11 mouse cellular contexts compared by ENCODE assay signal in genomic region chr15:31343602-31344001, GRCm38 (mm10). TPM values are rescaled to one million over a fixed set of nuclear protein-coding genes. Genes with fewer than 3 reads are reported as not detected.
DNase-seq lines count a peak whose midpoint lies in the region; ATAC-seq and TF ChIP-seq lines count a peak whose summit lies in the region.
"Had no signal": no experiment of that assay in that cellular context is flagged by ENCODE, and none has a peak within 500 bp of the region (broad histone marks: within the 10 kb centered on the region; RNA-seq: fewer than 3 reads in every experiment).

No protein-coding gene starts in this region.

- peak; percentile 65 for ATAC-seq in liver, embryonic 13.5 days (ENCODE audit: low read depth)
- peak; percentile 82 for ATAC-seq in stomach, embryonic 14.5 days (ENCODE audit: insufficient number of reproducible peaks, insufficient read depth, low FRiP score, low read depth)
- ATAC-seq: Patski had no signal

- H3K9me3 ChIP-seq in liver, embryonic 13.5 days (replicated peaks): no peaks in the 10 kb centered on the region
- no peaks in the 10 kb centered on the region for H3K9me3 ChIP-seq in stomach, embryonic 14.5 days (ENCODE audit: control insufficient read depth, low read depth, low read length)
- H3K9me3 ChIP-seq: neural tube, embryonic 13.5 days had no signal

- no peak overlapping the region for H3K4me2 ChIP-seq in liver, embryonic 13.5 days
- H3K4me2 ChIP-seq in stomach, embryonic 14.5 days (replicated peaks; ENCODE audit: low read depth, low read length): no peak overlapping the region
- H3K4me2 ChIP-seq: neural tube, embryonic 13.5 days had no signal

- 16% methylated on average over 6 of the region's 6 CpGs for WGBS in lung, adult 2 months
- WGBS in liver, embryonic 13.5 days (ENCODE audit: insufficient replicate concordance): 54% methylated on average over 6 of the region's 6 CpGs
- 24% methylated on average over 6 of the region's 6 CpGs for WGBS in stomach, embryonic 14.5 days
- 34% methylated on average over 6 of the region's 6 CpGs for WGBS in cerebellum, adult 2 months

- peaks cover 28% of the 10 kb centered on the region for H3K4me1 ChIP-seq in lung, adult 2 months (ENCODE audit: control insufficient read depth, insufficient read depth, low read length)
- peaks cover 11% of the 10 kb centered on the region for H3K4me1 ChIP-seq in liver, embryonic 13.5 days (replicated peaks)
- H3K4me1 ChIP-seq in stomach, embryonic 14.5 days (ENCODE audit: control insufficient read depth, insufficient read depth, low read length): peaks cover 3% of the 10 kb centered on the region; the same call in 1 of the 2 replicates
- peaks cover 2% of the 10 kb centered on the region; the same call in 1 of the 2 replicates for H3K4me1 ChIP-seq in cerebellum, adult 2 months (ENCODE audit: control insufficient read depth, insufficient read depth, low read length)

- H3K27ac ChIP-seq in liver, embryonic 13.5 days: no peak overlapping the region
- no peak overlapping the region for H3K27ac ChIP-seq in stomach, embryonic 14.5 days (ENCODE audit: low read length)
- no peak overlapping the region for H3K27ac ChIP-seq in cerebellum, adult 2 months (ENCODE audit: insufficient read depth, low read length)
- H3K27ac ChIP-seq: neural tube, embryonic 13.5 days had no signal

- TF ChIP-seq POLR2A in lung, adult 2 months (IDR thresholded peaks at IDR 0.05; ENCODE audit: borderline replicate concordance, extremely low read depth, low read depth, low read length): no peak
- TF ChIP-seq POLR2A in cerebellum, adult 2 months (IDR thresholded peaks at IDR 0.05; ENCODE audit: borderline replicate concordance, insufficient read depth, low read length): no peak

- H3K4me3 ChIP-seq in lung, adult 2 months (replicated peaks; ENCODE audit: extremely low read depth, low read depth, low read length): no peak overlapping the region
- H3K4me3 ChIP-seq in liver, embryonic 13.5 days (replicated peaks): no peak overlapping the region
- no peak overlapping the region for H3K4me3 ChIP-seq in stomach, embryonic 14.5 days (ENCODE audit: low read depth, low read length)
- H3K4me3 ChIP-seq in cerebellum, adult 2 months (replicated peaks; ENCODE audit: insufficient read depth, low read depth, low read length): no peak overlapping the region
- H3K4me3 ChIP-seq: neural tube, embryonic 13.5 days had no signal

- DNase-seq in embryo, embryonic 10 days (ENCODE audit: low spot score): peak; percentile 49
- no peak for DNase-seq in embryo, embryonic 9.5 days (ENCODE audit: extremely low spot score)
- peak; percentile 49 to 70 for DNase-seq in lung, adult 18-20 months
- DNase-seq in lung, adult 2 months: no peak
- DNase-seq in liver, embryonic 13.5 days: no peak
- DNase-seq in frontal cortex, postnatal 10 days (ENCODE audit: low spot score in 2 of 2): no peak
- no peak for DNase-seq in cerebellum, adult 2 months
- DNase-seq: B cell, adult 2 months had no signal

- TF ChIP-seq CTCF in lung, adult 2 months (IDR thresholded peaks at IDR 0.05; ENCODE audit: insufficient read depth, low read length): no peak
- no peak for TF ChIP-seq CTCF in cerebellum, adult 2 months (IDR thresholded peaks at IDR 0.05; ENCODE audit: borderline replicate concordance, insufficient read depth, low read depth, low read length)

- no peaks in the 10 kb centered on the region for H3K27me3 ChIP-seq in liver, embryonic 13.5 days
- H3K27me3 ChIP-seq in stomach, embryonic 14.5 days (ENCODE audit: control insufficient read depth, insufficient read depth, low read length): no peaks in the 10 kb centered on the region
- no peaks in the 10 kb centered on the region for H3K27me3 ChIP-seq in cerebellum, adult 2 months (ENCODE audit: control insufficient read depth, insufficient read depth, low read length)
- H3K27me3 ChIP-seq: neural tube, embryonic 13.5 days; Patski had no signal

- H3K36me3 ChIP-seq in liver, embryonic 13.5 days: no peaks in the 10 kb centered on the region
- H3K36me3 ChIP-seq in stomach, embryonic 14.5 days (ENCODE audit: control insufficient read depth, insufficient read depth, low read length): no peaks in the 10 kb centered on the region
- H3K36me3 ChIP-seq: neural tube, embryonic 13.5 days had no signal

- no peak overlapping the region for H3K9ac ChIP-seq in liver, embryonic 13.5 days
- no peak overlapping the region for H3K9ac ChIP-seq in stomach, embryonic 14.5 days (replicated peaks; ENCODE audit: low read depth, low read length)
- H3K9ac ChIP-seq: neural tube, embryonic 13.5 days had no signal

RNA-seq across cellular contexts. Expression of gene Ankrd33b, which starts 23.9 kb away (rescaled TPM):
- 39.4 and 42.2 TPM in 2 replicates for polyA plus RNA-seq in lung, adult 2 months (2012; rRNA removed)
- polyA plus RNA-seq in liver, embryonic 13.5 days (2015; fragmentation: Nextera tagmentation; extraction: Ambion mirVana): 0.28 and 0.32 TPM in 2 replicates
- 0.28 and 0.58 TPM in 2 replicates for polyA plus RNA-seq in stomach, embryonic 14.5 days (2014; fragmentation: Nextera tagmentation; extraction: Ambion mirVana)
- 3.5 and 4.0 TPM in 2 replicates for polyA plus RNA-seq in cerebellum, adult 2 months (2012; rRNA removed)

Comparison
In these comparisons a context has a peak if more than half of its experiments do, and no peak if none do; other contexts are left out.
1. DNase-seq: peak in embryo, embryonic 10 days (single experiment) and lung, adult 18-20 months (2 of 2); none in embryo, embryonic 9.5 days (single experiment), lung, adult 2 months (single experiment), liver, embryonic 13.5 days (single experiment), frontal cortex, postnatal 10 days (0 of 2) and cerebellum, adult 2 months (0 of 2).